In the genomic region with DNA sequence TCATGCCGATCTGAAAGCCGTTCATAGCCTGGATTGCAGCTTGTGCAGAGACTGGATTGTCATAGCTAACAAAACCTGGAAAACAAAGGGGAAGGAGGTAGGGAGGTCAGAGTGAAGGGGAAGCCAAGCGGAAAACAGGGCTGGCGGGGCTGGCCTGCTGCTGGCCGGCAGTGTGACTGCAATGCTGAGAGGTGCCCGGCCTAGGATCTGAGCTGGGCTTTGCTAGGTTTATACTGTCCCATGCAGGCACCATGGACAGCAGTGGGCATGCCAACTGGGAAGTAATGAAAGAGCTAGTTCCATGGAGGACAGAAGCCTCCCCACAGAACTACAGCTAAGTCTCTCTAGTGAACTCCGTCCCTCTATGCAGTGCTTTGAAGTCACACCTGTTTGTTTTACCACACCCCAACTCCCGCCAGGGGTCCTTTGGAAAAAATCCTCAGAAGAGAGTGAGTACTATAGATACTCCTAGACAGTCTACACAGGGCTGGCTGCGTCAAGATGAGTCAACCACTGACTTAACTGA, we compare ENCODE assay signal across 8 mouse cellular contexts.
DNase-seq lines count a peak whose midpoint lies in the region; ATAC-seq and TF ChIP-seq lines count a peak whose summit lies in the region.

No protein-coding gene starts in this region.

- no peak for TF ChIP-seq EP300 in heart, postnatal 0 days (IDR thresholded peaks at IDR 0.05; ENCODE audit: low read depth)

- no peaks in the 10 kb centered on the region for H3K9me3 ChIP-seq in heart, postnatal 0 days (replicated peaks; ENCODE audit: control insufficient read depth, low read length)
- no peaks in the 10 kb centered on the region for H3K9me3 ChIP-seq in limb, embryonic 13.5 days

- H3K36me3 ChIP-seq in heart, postnatal 0 days (replicated peaks; ENCODE audit: control insufficient read depth, insufficient read depth, low read length): peaks cover 2% of the 10 kb centered on the region; the same call in 1 of the 2 replicates
- no peaks in the 10 kb centered on the region for H3K36me3 ChIP-seq in limb, embryonic 13.5 days

- peak; percentile 23 for DNase-seq in gastrocnemius, adult 2 months
- no peak for DNase-seq in gastrocnemius, adult 18-20 months (ENCODE audit: low spot score)
- DNase-seq in cerebellum, adult 8-10 months: peak; percentile 16
- DNase-seq in heart, postnatal 0 days (ENCODE audit: low spot score): no peak
- DNase-seq in thymus, postnatal 4 days: no peak
- no peak for DNase-seq in ovary, postnatal 14 days (ENCODE audit: low spot score)
- DNase-seq in ovary, adult 18-20 months (ENCODE audit: low spot score): no peak

- H3K4me1 ChIP-seq in heart, postnatal 0 days (ENCODE audit: control insufficient read depth, insufficient read depth): no peaks in the 10 kb centered on the region
- H3K4me1 ChIP-seq in limb, embryonic 13.5 days: peaks cover 6% of the 10 kb centered on the region; the same call in 1 of the 2 replicates

- intact Hi-C loops in gastrocnemius, adult 2 months (cut with DNase I): loop anchor here (10.0 kb wide), 1 partner anchor 62 kb away; no protein-coding TSS in a partner anchor

- no peak overlapping the region for H3K9ac ChIP-seq in heart, postnatal 0 days (replicated peaks; ENCODE audit: low read depth, low read length)
- no peak overlapping the region for H3K9ac ChIP-seq in limb, embryonic 13.5 days

- 63% methylated on average over 9 of the region's 9 CpGs for WGBS in heart, postnatal 0 days
- WGBS in limb, embryonic 13.5 days: 57% methylated on average over 9 of the region's 9 CpGs

- H3K4me2 ChIP-seq in heart, postnatal 0 days (ENCODE audit: low read depth, low read length): no peak overlapping the region
- no peak overlapping the region for H3K4me2 ChIP-seq in limb, embryonic 13.5 days (replicated peaks)

- no peak overlapping the region for H3K4me3 ChIP-seq in gastrocnemius, adult 2 months
- H3K4me3 ChIP-seq in heart, postnatal 0 days (ENCODE audit: low read depth, low read length): no peak overlapping the region
- no peak overlapping the region for H3K4me3 ChIP-seq in limb, embryonic 13.5 days

- no peaks in the 10 kb centered on the region for H3K27me3 ChIP-seq in heart, postnatal 0 days (ENCODE audit: control insufficient read depth, insufficient read depth, low read length)
- no peaks in the 10 kb centered on the region for H3K27me3 ChIP-seq in limb, embryonic 13.5 days

- peak; percentile 51; the same call in 1 of the 2 replicates for ATAC-seq in heart, postnatal 0 days (ENCODE audit: insufficient read depth, low read depth)
- ATAC-seq in limb, embryonic 13.5 days (ENCODE audit: low FRiP score, low read depth): 0 out of 2 replicates have a peak, but pooled peaks have one; percentile 40

- TF ChIP-seq CTCF in gastrocnemius, adult 2 months (IDR thresholded peaks at IDR 0.05): no peak
- TF ChIP-seq CTCF in heart, postnatal 0 days (IDR thresholded peaks at IDR 0.05; ENCODE audit: low read depth): no peak

- H3K27ac ChIP-seq in gastrocnemius, adult 2 months: peak overlapping the region; percentile 62
- H3K27ac ChIP-seq in heart, postnatal 0 days (ENCODE audit: low read depth): no peak overlapping the region
- H3K27ac ChIP-seq in limb, embryonic 13.5 days: no peak overlapping the region

Comparison
In these comparisons a context has a peak if more than half of its experiments do, and no peak if none do; other contexts are left out.
1. DNase-seq: peak in gastrocnemius, adult 2 months (single experiment) and cerebellum, adult 8-10 months (single experiment); none in gastrocnemius, adult 18-20 months (single experiment), heart, postnatal 0 days (single experiment), thymus, postnatal 4 days (single experiment), ovary, postnatal 14 days (single experiment) and ovary, adult 18-20 months (single experiment).